Mouse (Mus musculus) A20 (cell line): ENCODE measurements around the gene Thsd4.

Experiments
- DNase-seq: peaks from one replicate; pipeline ENCODE4 v3.0.0-alpha.2; 2011; ENCODE audit warnings: low read depth, low spot score

Gene Thsd4

GRCm38 (mm10) chr9:60264586-60265325, 257.1 kb downstream of the Thsd4 start:
- no peak for DNase-seq

GRCm38 (mm10) chr9:60262515-60263140, 259.2 kb downstream of the Thsd4 start:
- DNase-seq = no peak

DNA sequence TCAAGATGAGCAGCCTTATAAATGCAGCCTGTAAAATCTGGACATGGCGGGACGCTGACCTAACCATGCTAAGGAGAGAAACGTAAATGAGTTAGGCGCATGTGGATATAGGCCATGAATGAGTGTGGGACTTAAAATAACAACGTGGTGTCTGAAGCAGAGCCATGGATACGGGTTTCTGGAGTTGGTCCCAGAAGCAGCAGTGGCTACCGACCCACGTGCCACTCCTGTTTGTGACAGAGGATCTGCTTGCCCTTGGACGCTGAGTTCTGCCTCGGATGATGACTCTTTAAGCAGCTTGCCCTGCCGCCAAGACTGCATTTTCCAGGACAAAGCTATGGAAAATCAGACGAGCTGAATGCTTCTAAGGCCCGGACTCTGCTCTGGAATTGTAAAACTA, 262.2 kb downstream of the Thsd4 start:
- DNase-seq = no peak

DNA sequence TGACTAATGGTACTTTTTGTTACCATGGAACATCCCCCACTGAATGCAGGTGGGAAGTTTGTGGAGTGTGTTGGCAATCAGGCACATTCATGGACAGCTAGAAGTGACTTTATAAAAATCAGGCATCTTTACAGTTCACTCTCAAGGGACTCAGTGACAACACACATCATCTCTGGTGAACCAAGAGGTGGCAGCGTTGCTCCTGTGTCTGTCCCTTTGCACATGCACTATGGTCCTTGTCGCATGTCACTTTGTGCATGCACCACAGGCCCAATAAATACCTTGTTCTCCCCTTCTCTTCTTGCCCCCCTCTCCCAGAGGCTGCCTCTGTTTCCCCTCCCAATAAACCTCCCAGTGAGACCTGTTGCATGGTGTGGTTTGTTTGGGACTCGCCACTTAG, 270.1 kb downstream of the Thsd4 start:
- DNase-seq = peak; percentile 31

GRCm38 (mm10) chr9:60250403-60250802, 271.4 kb downstream of the Thsd4 start:
- no peak for DNase-seq

- DNase-seq = no peak
Measured at GRCm38 (mm10) chr9:60247998-60248397, 273.8 kb downstream of the Thsd4 start.

- peak; percentile 72 for DNase-seq
Measured at GRCm38 (mm10) chr9:60244943-60245342, 276.9 kb downstream of the Thsd4 start.

DNA sequence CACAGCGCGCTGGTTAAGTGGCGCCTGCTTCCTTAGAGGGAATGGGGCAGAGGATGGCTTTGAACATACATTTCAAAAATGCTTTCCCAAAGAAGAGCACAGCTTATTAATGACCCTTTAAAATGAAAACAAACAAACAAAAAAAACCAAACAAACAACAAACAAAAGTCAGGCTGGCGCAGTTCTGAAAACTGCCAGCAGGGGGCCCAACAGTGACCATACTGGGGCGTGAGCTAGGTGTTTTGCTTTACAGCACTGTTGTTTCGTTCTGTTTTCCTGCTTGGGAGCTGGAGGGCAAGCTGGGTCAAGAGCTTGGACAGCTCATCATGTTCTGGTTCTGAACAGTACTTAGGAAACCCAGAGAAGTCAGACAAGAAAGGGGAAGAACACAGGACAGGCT, 278.3 kb downstream of the Thsd4 start:
- DNase-seq = peak; percentile 45

GRCm38 (mm10) chr9:60237667-60238066, 284.2 kb downstream of the Thsd4 start:
- DNase-seq = peak; percentile 63

DNA sequence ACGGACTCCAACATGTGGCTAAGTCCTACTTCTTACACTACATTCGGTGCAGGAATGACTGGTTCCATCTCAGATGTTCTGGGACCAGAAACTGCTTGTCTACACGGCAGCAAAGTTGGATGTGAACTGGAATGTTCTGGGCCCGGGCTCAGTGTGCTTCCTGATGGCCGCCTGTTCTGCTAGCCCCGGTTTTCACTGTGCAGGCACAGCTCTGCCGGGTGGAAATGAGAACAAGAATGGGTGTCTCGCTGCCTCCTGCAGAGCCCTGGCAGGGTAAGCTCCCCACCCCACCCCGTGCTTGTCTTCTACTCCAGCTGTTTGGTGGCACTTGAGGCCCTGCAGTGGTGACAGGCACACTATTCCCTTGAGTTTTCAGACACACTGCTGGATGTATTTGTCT, 285.7 kb downstream of the Thsd4 start:
- DNase-seq = no peak

- DNase-seq = no peak
Measured at GRCm38 (mm10) chr9:60234233-60235115, 287.4 kb downstream of the Thsd4 start.

- DNase-seq = no peak
Measured at GRCm38 (mm10) chr9:60231981-60232881, 289.6 kb downstream of the Thsd4 start.

DNA sequence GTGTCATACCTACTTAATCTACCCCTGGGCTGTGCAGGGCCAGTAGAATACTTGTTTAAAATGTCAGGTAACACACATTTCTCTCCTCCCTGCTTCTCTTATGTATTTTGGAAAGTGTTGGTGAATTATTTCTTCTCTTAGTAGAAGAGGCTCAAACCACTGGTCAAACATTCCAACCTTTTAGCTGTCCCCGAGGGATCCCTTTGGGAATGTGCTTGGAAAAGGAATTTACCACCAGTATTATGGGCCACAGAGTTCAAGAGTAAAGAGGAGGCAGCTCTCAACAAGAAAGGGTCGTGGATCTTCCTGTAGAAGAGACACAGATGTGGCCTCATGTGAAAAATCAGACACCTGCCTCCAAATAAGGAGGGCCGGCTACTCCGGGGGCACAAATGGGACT, 292.4 kb downstream of the Thsd4 start:
- DNase-seq = no peak

DNA sequence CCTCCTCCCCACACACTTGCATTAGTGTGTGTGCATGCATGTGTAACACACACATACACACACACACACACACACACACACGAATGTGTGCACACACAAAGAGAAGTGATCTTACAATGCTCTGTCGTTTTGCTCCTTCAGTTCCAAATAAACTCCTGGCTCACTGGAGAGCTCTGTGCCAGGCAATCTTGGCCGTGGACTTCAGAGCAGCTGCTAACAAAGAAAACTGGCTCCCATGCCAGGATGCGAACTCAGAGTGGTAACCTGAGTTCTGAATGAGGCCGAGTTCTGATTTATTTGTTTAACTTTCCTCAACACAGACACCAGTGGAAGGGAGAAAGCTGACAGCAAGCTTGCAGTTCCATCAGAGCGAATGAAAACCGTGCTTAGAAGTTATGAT, 294.1 kb downstream of the Thsd4 start:
- no peak for DNase-seq

DNA sequence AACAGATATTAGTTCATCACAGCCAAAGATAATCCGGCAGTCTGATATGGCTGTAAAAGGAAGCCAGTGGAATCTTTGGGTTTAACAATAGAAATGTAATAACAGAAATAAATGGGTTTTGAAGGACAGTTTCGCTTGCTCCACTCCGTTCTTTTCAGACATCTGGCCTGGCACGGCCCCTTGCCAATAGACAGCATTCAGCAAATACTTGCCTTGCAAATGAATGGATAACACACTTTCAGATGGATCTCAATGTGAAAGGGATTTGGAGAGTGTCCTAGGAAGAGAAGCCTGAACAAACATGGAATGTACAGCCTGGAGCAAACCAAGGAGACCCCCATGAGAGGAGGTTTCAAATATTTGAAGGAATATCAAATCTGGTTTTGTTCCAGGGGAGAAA, 295.2 kb downstream of the Thsd4 start:
- no peak for DNase-seq

DNA sequence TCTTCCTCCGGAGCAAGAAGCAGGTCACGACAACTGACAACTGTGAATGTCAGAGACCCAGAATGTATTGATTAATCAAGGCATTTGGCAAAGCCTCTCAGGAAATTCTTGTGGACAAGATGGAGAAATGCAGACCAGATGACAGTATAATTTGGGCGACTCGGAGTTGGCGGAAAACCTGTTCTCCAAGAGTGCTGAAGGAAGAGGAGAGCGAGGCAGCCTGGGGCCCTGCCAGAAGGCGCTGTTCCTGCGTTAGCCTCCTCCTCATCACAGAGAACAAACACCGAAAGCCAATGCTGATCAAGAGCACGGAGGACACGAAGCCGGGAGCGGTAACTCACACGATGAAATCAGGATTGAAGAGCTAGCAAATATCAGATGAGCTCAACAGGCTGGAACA, 295.7 kb downstream of the Thsd4 start:
- DNase-seq = no peak

DNA sequence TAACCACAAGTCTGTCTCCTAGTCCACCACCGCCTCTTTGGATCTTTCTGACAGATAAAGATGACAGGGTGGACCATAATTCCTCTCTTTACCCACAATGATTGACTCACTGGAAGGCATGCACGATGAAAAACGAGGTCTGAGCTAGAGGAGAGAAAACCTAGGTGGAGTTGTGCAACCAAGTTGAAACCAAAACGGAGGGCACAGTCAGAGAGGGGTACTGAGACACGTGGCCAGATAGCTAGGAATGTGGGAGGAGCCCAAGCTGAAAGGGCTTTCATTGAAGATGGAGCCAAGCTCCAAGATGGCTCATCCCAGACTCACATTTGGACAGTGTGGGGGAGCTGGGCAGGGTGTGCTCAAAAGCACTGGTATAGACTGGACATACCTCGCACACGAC, 296.4 kb downstream of the Thsd4 start:
- DNase-seq = no peak

DNA sequence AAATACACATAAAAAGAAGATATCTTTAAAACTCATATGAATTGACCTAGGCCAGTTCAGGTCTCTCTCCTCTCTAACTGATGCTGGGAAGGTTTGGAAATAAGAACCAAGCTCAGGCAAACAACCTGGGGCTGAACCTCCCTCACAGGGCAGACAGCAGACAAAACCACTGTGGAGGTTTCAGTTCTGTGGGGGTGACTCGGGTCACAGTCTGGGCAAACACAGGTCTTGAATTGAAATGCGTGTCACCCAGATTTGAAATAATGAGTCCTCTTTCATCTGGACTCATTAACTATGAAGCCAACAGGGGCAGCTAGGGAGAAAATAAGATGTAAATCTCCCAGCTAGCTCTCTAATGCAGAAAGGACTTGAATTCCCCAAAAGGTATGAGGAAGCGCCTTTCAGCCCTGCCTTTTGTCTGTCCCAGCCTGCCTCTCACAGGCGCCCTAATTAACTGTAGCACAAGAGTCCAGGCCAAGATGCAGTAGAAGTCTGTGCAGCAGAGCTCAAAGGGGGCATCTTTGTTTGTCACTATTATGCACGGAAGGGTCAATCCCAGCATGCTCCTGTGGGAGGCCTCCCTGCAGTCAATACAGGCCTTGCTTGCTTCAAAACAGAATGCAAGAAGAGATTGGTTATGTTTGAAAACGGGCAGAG, 297.7 kb downstream of the Thsd4 start:
- peak; percentile 47 for DNase-seq

DNA sequence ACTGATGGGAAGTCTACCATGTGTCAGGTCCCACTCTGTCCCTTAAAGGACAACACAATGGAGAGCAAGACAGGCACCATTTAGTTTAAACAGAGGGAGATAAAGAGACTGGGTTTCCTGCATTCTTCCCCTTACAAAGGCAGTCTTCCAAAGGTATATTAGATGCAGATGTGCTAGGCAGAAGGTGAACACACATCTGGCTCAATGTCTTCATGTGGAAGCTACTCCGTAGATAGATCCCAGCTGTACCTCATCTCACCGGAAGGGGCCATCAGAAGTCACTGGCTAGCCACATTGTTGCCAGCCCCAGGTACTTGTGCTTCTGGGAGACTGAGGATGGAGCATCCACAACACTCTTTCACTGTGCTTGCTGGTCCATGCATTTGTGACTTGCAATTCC, 301.4 kb downstream of the Thsd4 start:
- DNase-seq = no peak

DNA sequence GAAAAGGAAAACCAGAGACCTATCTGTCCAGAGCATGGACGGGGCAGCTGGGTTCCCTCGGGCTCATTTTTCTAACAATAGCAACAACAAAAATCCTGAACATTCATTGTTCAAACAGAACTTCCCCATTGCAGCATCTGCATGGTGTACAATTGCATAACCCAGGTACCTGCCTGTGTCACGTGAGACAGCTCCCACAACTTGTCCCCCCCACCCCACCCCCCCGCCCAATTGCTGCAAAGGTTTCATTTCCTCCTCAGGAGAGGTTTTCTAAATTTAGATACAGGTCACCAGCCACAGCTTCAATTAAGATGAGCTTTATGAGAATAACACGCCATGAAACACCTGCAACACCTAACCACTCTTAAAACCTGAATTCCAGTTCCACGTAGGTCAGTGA, 303.4 kb downstream of the Thsd4 start:
- DNase-seq = peak; percentile 83

DNA sequence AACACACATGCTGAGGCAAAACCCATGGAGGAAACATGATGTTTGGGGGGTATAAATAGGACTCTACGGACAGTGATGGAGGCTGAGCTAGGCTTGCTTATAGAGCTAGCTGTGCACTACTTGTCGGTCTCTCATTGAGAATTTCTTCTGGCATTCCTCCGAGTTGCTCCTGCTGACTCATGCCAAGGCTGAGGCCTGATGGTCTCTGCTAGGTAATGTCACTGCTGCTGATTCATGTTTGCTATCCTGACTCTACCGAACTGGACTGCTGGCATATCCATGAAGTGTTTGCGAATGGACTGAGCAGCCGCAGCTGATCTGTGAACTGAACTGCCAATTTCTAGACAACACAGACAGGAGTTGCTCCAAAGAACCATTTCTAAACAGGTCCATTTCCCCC, 305.8 kb downstream of the Thsd4 start:
- no peak for DNase-seq
